Mouse (Mus musculus): ENCODE measurements at regions not wholly inside any gene's neighbourhood (a gene's known extent, or its start where the extent isn't known, plus 50 kb on each side); places are given as distances from the start of the nearest gene placed in this dataset.

GRCm38 (mm10) chr10:86555843-86556242 is 57.1 kb upstream of the Syn3 start:
- no peak overlapping the region for H3K4me2 ChIP-seq
- DNase-seq (no peak), ATAC-seq (ENCODE audit: insufficient read depth) (no peak)
- peak; percentile 53; the same call in 1 of the 2 replicates for TF ChIP-seq CTCF (IDR thresholded peaks at IDR 0.05; ENCODE audit: low read depth)
- no peaks in the 10 kb centered on the region for H3K27me3 ChIP-seq (ENCODE audit: insufficient read depth, low read length)
- H3K9ac ChIP-seq = no peak overlapping the region
- H3K4me1 ChIP-seq (ENCODE audit: insufficient read depth) = no peaks in the 10 kb centered on the region
- H3K4me3 ChIP-seq (ENCODE audit: low read depth, low read length) = no peak overlapping the region
- H3K36me3 ChIP-seq (ENCODE audit: insufficient read depth) = no peaks in the 10 kb centered on the region
- no peak overlapping the region for H3K27ac ChIP-seq (ENCODE audit: low read depth)
- 63% methylated on average over 8 of the region's 8 CpGs for WGBS
- no peaks in the 10 kb centered on the region for H3K9me3 ChIP-seq (ENCODE audit: low read depth, low read length)

All from lung, embryonic 14.5 days (tissue).